ENCODE assay signal across 8 mouse cellular contexts in the genomic region with DNA sequence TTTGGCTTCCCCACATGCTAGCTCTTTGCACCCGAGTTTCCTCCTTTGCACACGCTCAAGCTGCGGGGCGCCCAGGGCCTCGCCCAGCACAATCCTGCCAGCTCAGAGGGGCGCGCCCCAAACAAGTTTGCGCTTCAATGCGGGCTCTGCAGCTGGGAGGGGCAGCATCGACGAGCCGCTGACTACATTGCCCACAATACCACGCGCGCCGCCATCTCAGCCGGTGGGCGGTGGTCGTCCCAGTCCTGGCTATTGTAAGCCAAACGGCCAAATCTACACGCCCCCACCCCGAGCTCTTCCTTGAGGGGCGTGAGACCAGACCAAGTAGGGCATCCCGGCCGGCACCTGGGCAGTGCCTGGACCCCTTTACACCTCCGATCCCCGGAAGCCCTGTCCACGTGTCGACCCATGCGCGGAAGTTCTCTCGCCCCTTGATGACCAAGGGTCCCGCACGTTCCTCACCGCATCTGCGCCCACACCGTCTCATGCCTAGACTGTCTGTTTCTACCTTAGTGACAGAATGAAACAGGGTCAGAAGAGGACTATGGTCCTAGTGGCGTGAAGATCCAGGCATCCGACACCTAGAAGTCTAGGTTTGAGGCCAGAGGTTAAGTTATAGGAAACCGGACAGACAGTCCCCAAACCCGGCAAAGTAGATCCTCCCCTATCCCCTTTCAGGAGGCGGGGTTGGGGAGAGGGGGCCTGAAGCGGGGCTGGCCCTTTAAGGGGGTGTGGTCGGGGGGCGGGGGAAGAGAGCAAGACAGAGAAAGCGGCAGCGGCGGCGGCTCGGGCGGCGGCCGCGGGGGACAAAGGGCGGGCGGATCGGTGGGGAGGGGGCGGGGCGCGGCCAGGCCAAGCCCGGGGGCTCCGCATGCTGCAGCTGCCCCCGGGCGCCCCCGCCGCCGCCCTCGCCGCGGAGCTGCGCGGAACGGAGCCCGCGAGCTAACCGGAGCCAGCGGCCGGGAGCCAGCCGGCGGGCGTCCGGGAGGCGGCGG. TPM values are rescaled to one million over a fixed set of nuclear protein-coding genes. Genes with fewer than 3 reads are reported as not detected.
DNase-seq lines count a peak whose midpoint lies in the region; ATAC-seq and TF ChIP-seq lines count a peak whose summit lies in the region.

A gene (plus strand): TSS at position 758 of the 995 bp plus-strand sequence.

- peak within 1 kb of the TSS; percentile 65 for H3K4me3 ChIP-seq in embryonic facial prominence, embryonic 15.5 days (replicated peaks)
- peak within 1 kb of the TSS; percentile 82 for H3K4me3 ChIP-seq in kidney, embryonic 14.5 days (ENCODE audit: low read length)
- peak within 1 kb of the TSS; percentile 75 for H3K4me3 ChIP-seq in liver, embryonic 12.5 days
- peak within 1 kb of the TSS; percentile 91 for H3K4me3 ChIP-seq in testis, adult 2 months (ENCODE audit: control insufficient read depth, low read depth, low read length)

- peak; percentile 38; the same call in 1 of the 2 replicates for TF ChIP-seq POLR2A in testis, adult 2 months (IDR thresholded peaks at IDR 0.05; ENCODE audit: control insufficient read depth, low read depth, low read length)

- peak within 1 kb of the TSS; percentile 76 for H3K4me2 ChIP-seq in embryonic facial prominence, embryonic 15.5 days (replicated peaks)
- peak within 1 kb of the TSS; percentile 91 for H3K4me2 ChIP-seq in kidney, embryonic 14.5 days (replicated peaks; ENCODE audit: low read depth, low read length)
- peak within 1 kb of the TSS; percentile 91 for H3K4me2 ChIP-seq in liver, embryonic 12.5 days

- H3K9ac ChIP-seq in embryonic facial prominence, embryonic 15.5 days, result peak within 1 kb of the TSS; percentile 66
- H3K9ac ChIP-seq in kidney, embryonic 14.5 days (ENCODE audit: low read depth, low read length), result peak within 1 kb of the TSS; percentile 87
- H3K9ac ChIP-seq in liver, embryonic 12.5 days, result peak within 1 kb of the TSS; percentile 82

- peak; percentile 73 for ATAC-seq in embryonic facial prominence, embryonic 15.5 days (ENCODE audit: insufficient number of reproducible peaks, low FRiP score, low TSS enrichment, low read depth)
- ATAC-seq in kidney, embryonic 14.5 days (ENCODE audit: low FRiP score, low TSS enrichment), result peak; percentile 51
- peak; percentile 74 for ATAC-seq in liver, embryonic 12.5 days

- TF ChIP-seq CTCF in testis, adult 2 months (IDR thresholded peaks at IDR 0.05; ENCODE audit: control insufficient read depth, insufficient read depth, insufficient replicate concordance, low read depth, low read length), result no peak

- no peaks in the 10 kb centered on the region for H3K27me3 ChIP-seq in embryonic facial prominence, embryonic 15.5 days
- H3K27me3 ChIP-seq in kidney, embryonic 14.5 days (ENCODE audit: control insufficient read depth, insufficient read depth, low read length), result no peaks in the 10 kb centered on the region
- H3K27me3 ChIP-seq in liver, embryonic 12.5 days (replicated peaks), result no peaks in the 10 kb centered on the region
- H3K27me3 ChIP-seq in testis, adult 2 months (ENCODE audit: control insufficient read depth, insufficient read depth, low read length), result no peaks in the 10 kb centered on the region

- H3K4me1 ChIP-seq in embryonic facial prominence, embryonic 15.5 days, result peaks cover 79% of the 10 kb centered on the region
- peaks cover 50% of the 10 kb centered on the region for H3K4me1 ChIP-seq in kidney, embryonic 14.5 days (ENCODE audit: control insufficient read depth, insufficient read depth, low read length)
- H3K4me1 ChIP-seq in liver, embryonic 12.5 days, result peaks cover 92% of the 10 kb centered on the region
- H3K4me1 ChIP-seq in testis, adult 2 months (ENCODE audit: control insufficient read depth, insufficient read depth, low read length), result peaks cover 31% of the 10 kb centered on the region

- under 1% methylated on average over 77 of the region's 84 CpGs for WGBS in embryonic facial prominence, embryonic 15.5 days
- WGBS in kidney, embryonic 14.5 days, result under 1% methylated on average over 67 of the region's 84 CpGs
- WGBS in liver, embryonic 12.5 days (ENCODE audit: insufficient replicate concordance), result under 1% methylated on average over 66 of the region's 84 CpGs

- peak; percentile 78 to 80 for DNase-seq in B cell, adult 2 months
- DNase-seq in adrenal gland, postnatal 10 days, result peak; percentile 91
- DNase-seq in heart, adult 8-10 months (ENCODE audit: low spot score), result peak; percentile 71
- DNase-seq in natural killer cell, adult 2 months (ENCODE audit: low spot score in 2 of 2), result peak; percentile 55 to 75

- peak within 1 kb of the TSS; percentile 91 for H3K27ac ChIP-seq in embryonic facial prominence, embryonic 15.5 days (replicated peaks)
- H3K27ac ChIP-seq in kidney, embryonic 14.5 days (ENCODE audit: low read depth, low read length), result peak within 1 kb of the TSS; percentile 91
- peak within 1 kb of the TSS; percentile 88 for H3K27ac ChIP-seq in liver, embryonic 12.5 days
- peak within 1 kb of the TSS; percentile 80 for H3K27ac ChIP-seq in testis, adult 2 months (ENCODE audit: control insufficient read depth, insufficient read depth, low read depth, low read length)

- H3K36me3 ChIP-seq in embryonic facial prominence, embryonic 15.5 days, result peaks cover 8% of the 10 kb centered on the region
- H3K36me3 ChIP-seq in kidney, embryonic 14.5 days (ENCODE audit: control insufficient read depth, insufficient read depth, low read length), result peaks cover 20% of the 10 kb centered on the region
- peaks cover 28% of the 10 kb centered on the region for H3K36me3 ChIP-seq in liver, embryonic 12.5 days
- H3K36me3 ChIP-seq in testis, adult 2 months (ENCODE audit: control insufficient read depth, insufficient read depth, low read length), result no peaks in the 10 kb centered on the region

- no peaks in the 10 kb centered on the region for H3K9me3 ChIP-seq in embryonic facial prominence, embryonic 15.5 days (replicated peaks)
- no peaks in the 10 kb centered on the region for H3K9me3 ChIP-seq in kidney, embryonic 14.5 days (ENCODE audit: control insufficient read depth, low read length)
- no peaks in the 10 kb centered on the region for H3K9me3 ChIP-seq in liver, embryonic 12.5 days (replicated peaks)

RNA-seq across cellular contexts. Expression of the gene that starts here (rescaled TPM):
- total RNA-seq in adrenal gland, postnatal 10 days (2021), result 100 to 1,000 TPM; 289 to 333 TPM
- polyA plus RNA-seq in embryonic facial prominence, embryonic 15.5 days (2015; fragmentation: Nextera tagmentation; extraction: Ambion mirVana), result 224 and 246 TPM in 2 replicates
- 100 to 1,000 TPM in 1 of 4 experiments, 10 to 100 TPM in 3; 75.4 to 112 (median 91.3) TPM for total RNA-seq in heart, adult 8-10 months (2022)
- polyA plus RNA-seq in kidney, embryonic 14.5 days (2014; fragmentation: Nextera tagmentation; extraction: Ambion mirVana), result 202 and 254 TPM in 2 replicates
- 153 and 155 TPM in 2 replicates for polyA plus RNA-seq in liver, embryonic 12.5 days (2016; fragmentation: Nextera tagmentation; extraction: Ambion mirVana)
- polyA plus RNA-seq in testis, adult 2 months (2012; rRNA removed), result 139 and 154 TPM in 2 replicates

Comparison
In these comparisons a context has a peak if more than half of its experiments do, and no peak if none do; other contexts are left out.
1. Peak in every context shown above with its lines: DNase-seq, ATAC-seq, H3K4me3 ChIP-seq and H3K27ac ChIP-seq.